In genomic region chr4:43443511-43443910, GRCm38 (mm10) we compare ENCODE assay signal across 9 mouse cellular contexts. TPM values are rescaled to one million over a fixed set of nuclear protein-coding genes. Genes with fewer than 3 reads are reported as not detected.
A peak's percentile ranks its signal among the peaks of the same experiment; 100 is the strongest.
DNase-seq lines count a peak whose midpoint lies in the region; ATAC-seq lines count a peak whose summit lies in the region.
"Had no signal": no experiment of that assay in that cellular context is flagged by ENCODE, and none has a peak within 500 bp of the region (broad histone marks: within the 10 kb centered on the region; RNA-seq: fewer than 3 reads in every experiment).

No protein-coding gene starts in this region.

- no peaks in the 10 kb centered on the region for H3K9me3 ChIP-seq in lung, embryonic 15.5 days
- no peaks in the 10 kb centered on the region for H3K9me3 ChIP-seq in forebrain, embryonic 14.5 days (replicated peaks; ENCODE audit: control insufficient read depth, low read length)
- H3K9me3 ChIP-seq in neural tube, embryonic 11.5 days (ENCODE audit: control insufficient read depth, low read length): no peaks in the 10 kb centered on the region

- H3K4me2 ChIP-seq in lung, embryonic 15.5 days: peak overlapping the region; percentile 98
- peak overlapping the region; percentile 90 for H3K4me2 ChIP-seq in forebrain, embryonic 14.5 days (ENCODE audit: low read length)
- peak overlapping the region; percentile 95 for H3K4me2 ChIP-seq in neural tube, embryonic 11.5 days (ENCODE audit: low read depth)

- no peaks in the 10 kb centered on the region for H3K27me3 ChIP-seq in lung, embryonic 15.5 days
- H3K27me3 ChIP-seq in forebrain, embryonic 14.5 days (replicated peaks; ENCODE audit: control insufficient read depth, insufficient read depth, low read length): no peaks in the 10 kb centered on the region
- no peaks in the 10 kb centered on the region for H3K27me3 ChIP-seq in neural tube, embryonic 11.5 days (ENCODE audit: control insufficient read depth, insufficient read depth, low read length)

- 2% methylated on average over 28 of the region's 28 CpGs for WGBS in lung, embryonic 15.5 days
- WGBS in forebrain, embryonic 14.5 days: under 1% methylated on average over 28 of the region's 28 CpGs
- WGBS in neural tube, embryonic 11.5 days: under 1% methylated on average over 28 of the region's 28 CpGs

- H3K27ac ChIP-seq in lung, embryonic 15.5 days: peak overlapping the region; percentile 96
- peak overlapping the region; percentile 92 for H3K27ac ChIP-seq in forebrain, embryonic 14.5 days (ENCODE audit: low read depth, low read length)
- H3K27ac ChIP-seq in neural tube, embryonic 11.5 days (ENCODE audit: low read depth, low read length): peak overlapping the region; percentile 79

- peak overlapping the region; percentile 94 for H3K4me3 ChIP-seq in lung, embryonic 15.5 days
- H3K4me3 ChIP-seq in forebrain, embryonic 14.5 days (ENCODE audit: low read depth, low read length): peak overlapping the region; percentile 91
- peak overlapping the region; percentile 78 for H3K4me3 ChIP-seq in neural tube, embryonic 11.5 days (ENCODE audit: low read depth, low read length)

- no peak for ATAC-seq in lung, embryonic 15.5 days (ENCODE audit: borderline replicate concordance, extremely low read depth, low FRiP score, low TSS enrichment)
- ATAC-seq in forebrain, embryonic 14.5 days: peak; percentile 8; the same call in 1 of the 2 replicates
- no peak for ATAC-seq in neural tube, embryonic 11.5 days (ENCODE audit: insufficient read depth, low FRiP score, low TSS enrichment)

- no peak for DNase-seq in lung, postnatal 25 days (ENCODE audit: low spot score)
- DNase-seq in adrenal gland, postnatal 10 days: peak; percentile 55
- DNase-seq in forebrain, embryonic 14.5 days (ENCODE audit: low spot score): peak; percentile 24
- DNase-seq in kidney, postnatal 14 days: peak; percentile 53
- DNase-seq in neural tube, embryonic 11.5 days (ENCODE audit: low spot score): peak; percentile 45
- no peak for DNase-seq in left cerebral cortex, postnatal 14 days (ENCODE audit: low spot score in 2 of 2)
- DNase-seq in right cerebral cortex, postnatal 14 days: no peak

- intact Hi-C loops in left cerebral cortex, postnatal 14 days (cut with DNase I): loop anchor here (2.0 to 5.0 kb wide), 2 partner anchors 35 to 119 kb away; partner anchors contain the start of genes Creb3 and Tln1

- peaks cover 34% of the 10 kb centered on the region for H3K36me3 ChIP-seq in lung, embryonic 15.5 days
- H3K36me3 ChIP-seq in forebrain, embryonic 14.5 days (ENCODE audit: control insufficient read depth, insufficient read depth, low read length): peaks cover 38% of the 10 kb centered on the region
- peaks cover 12% of the 10 kb centered on the region for H3K36me3 ChIP-seq in neural tube, embryonic 11.5 days (ENCODE audit: control insufficient read depth, insufficient read depth, low read length)

- peak overlapping the region; percentile 91 for H3K9ac ChIP-seq in lung, embryonic 15.5 days
- peak overlapping the region; percentile 99 for H3K9ac ChIP-seq in forebrain, embryonic 14.5 days (ENCODE audit: low read length)
- peak overlapping the region; percentile 78 for H3K9ac ChIP-seq in neural tube, embryonic 11.5 days (ENCODE audit: low read length)

- peaks cover 13% of the 10 kb centered on the region for H3K4me1 ChIP-seq in lung, embryonic 15.5 days
- peaks cover 10% of the 10 kb centered on the region for H3K4me1 ChIP-seq in forebrain, embryonic 14.5 days (ENCODE audit: control insufficient read depth, insufficient read depth, low read length)
- H3K4me1 ChIP-seq in neural tube, embryonic 11.5 days (ENCODE audit: control insufficient read depth, insufficient read depth, low read length): peaks cover 8% of the 10 kb centered on the region

RNA-seq across cellular contexts. Expression of gene Tesk1, which starts 1.8 kb away (rescaled TPM):
- 8.3 and 8.5 TPM in 2 replicates for polyA plus RNA-seq in lung, embryonic 15.5 days (2015; fragmentation: Nextera tagmentation; extraction: Ambion mirVana)
- 10 to 100 TPM; 55.3 to 58.2 TPM for total RNA-seq in adrenal gland, postnatal 10 days (2021)
- 10.2 and 12.1 TPM in 2 replicates for polyA plus RNA-seq in forebrain, embryonic 14.5 days (2014; fragmentation: Nextera tagmentation; extraction: Ambion mirVana)
- 8.6 and 9.5 TPM in 2 replicates for polyA plus RNA-seq in neural tube, embryonic 11.5 days (2014; fragmentation: Nextera tagmentation; extraction: Ambion mirVana)
- 10 to 100 TPM; 63.7 to 69.4 TPM for total RNA-seq in left cerebral cortex, postnatal 14 days (2021)

RNA-seq across cellular contexts. Expression of gene Cd72, which starts 10.9 kb away (rescaled TPM):
- polyA plus RNA-seq in lung, embryonic 15.5 days (2015; fragmentation: Nextera tagmentation; extraction: Ambion mirVana): 1.8 and 3.1 TPM in 2 replicates
- 1 to 10 TPM; 1.9 to 3.2 TPM for total RNA-seq in adrenal gland, postnatal 10 days (2021)
- 6.7 and 8.8 TPM in 2 replicates for polyA plus RNA-seq in forebrain, embryonic 14.5 days (2014; fragmentation: Nextera tagmentation; extraction: Ambion mirVana)
- 2.1 and 2.8 TPM in 2 replicates for polyA plus RNA-seq in neural tube, embryonic 11.5 days (2014; fragmentation: Nextera tagmentation; extraction: Ambion mirVana)
- total RNA-seq in left cerebral cortex, postnatal 14 days (2021): under 1 TPM in 1 of 2 experiments, not detected in 1; 0.36 TPM

RNA-seq across cellular contexts. Expression of gene Fam166b, which starts 14.6 kb away (rescaled TPM):
- 0.14 and 0.25 TPM in 2 replicates for polyA plus RNA-seq in lung, embryonic 15.5 days (2015; fragmentation: Nextera tagmentation; extraction: Ambion mirVana)
- under 1 TPM; 0.27 to 0.97 TPM for total RNA-seq in adrenal gland, postnatal 10 days (2021)
- polyA plus RNA-seq in forebrain, embryonic 14.5 days (2014; fragmentation: Nextera tagmentation; extraction: Ambion mirVana): 0.29 and 0.73 TPM in 2 replicates
- polyA plus RNA-seq in neural tube, embryonic 11.5 days (2014; fragmentation: Nextera tagmentation; extraction: Ambion mirVana): 0.20 TPM in 1 of 2 replicates, not detected in the other
- under 1 TPM; 0.33 to 0.74 TPM for total RNA-seq in left cerebral cortex, postnatal 14 days (2021)
- total RNA-seq: hematopoietic stem cell, adult 5-6 weeks had no signal

RNA-seq across cellular contexts. Expression of gene Sit1, which starts 40.0 kb away (rescaled TPM):
- polyA plus RNA-seq in lung, embryonic 15.5 days (2015; fragmentation: Nextera tagmentation; extraction: Ambion mirVana): 0.14 and 1.2 TPM in 2 replicates
- under 1 TPM; 0.51 to 0.64 TPM for total RNA-seq in adrenal gland, postnatal 10 days (2021)
- not detected in 2 replicates for polyA plus RNA-seq in forebrain, embryonic 14.5 days (2014; fragmentation: Nextera tagmentation; extraction: Ambion mirVana)
- not detected in 2 replicates for polyA plus RNA-seq in neural tube, embryonic 11.5 days (2014; fragmentation: Nextera tagmentation; extraction: Ambion mirVana)
- total RNA-seq in left cerebral cortex, postnatal 14 days (2021): not detected
- total RNA-seq: hematopoietic stem cell, adult 5-6 weeks had no signal

RNA-seq across cellular contexts. Expression of gene Ccdc107, which starts 49.2 kb away (rescaled TPM):
- polyA plus RNA-seq in lung, embryonic 15.5 days (2015; fragmentation: Nextera tagmentation; extraction: Ambion mirVana): 67.4 and 70.1 TPM in 2 replicates
- 10 to 100 TPM; 41.1 to 45.5 TPM for total RNA-seq in adrenal gland, postnatal 10 days (2021)
- 68.7 and 69.1 TPM in 2 replicates for polyA plus RNA-seq in forebrain, embryonic 14.5 days (2014; fragmentation: Nextera tagmentation; extraction: Ambion mirVana)
- 46.6 and 55.9 TPM in 2 replicates for polyA plus RNA-seq in neural tube, embryonic 11.5 days (2014; fragmentation: Nextera tagmentation; extraction: Ambion mirVana)
- total RNA-seq in left cerebral cortex, postnatal 14 days (2021): 10 to 100 TPM; 23.0 to 29.0 TPM

Comparison
In these comparisons a context has a peak if more than half of its experiments do, and no peak if none do; other contexts are left out.
1. DNase-seq: peak in adrenal gland, postnatal 10 days (single experiment), forebrain, embryonic 14.5 days (single experiment), kidney, postnatal 14 days (single experiment) and neural tube, embryonic 11.5 days (single experiment); none in lung, postnatal 25 days (single experiment), left cerebral cortex, postnatal 14 days (0 of 2) and right cerebral cortex, postnatal 14 days (single experiment).
2. Peak in every context shown above with its lines, with median percentiles within 50 percentile points of each other: H3K27ac ChIP-seq, H3K4me2 ChIP-seq, H3K4me3 ChIP-seq and H3K9ac ChIP-seq.